Mouse (Mus musculus): ENCODE results near the gene Tk2.

DNA sequence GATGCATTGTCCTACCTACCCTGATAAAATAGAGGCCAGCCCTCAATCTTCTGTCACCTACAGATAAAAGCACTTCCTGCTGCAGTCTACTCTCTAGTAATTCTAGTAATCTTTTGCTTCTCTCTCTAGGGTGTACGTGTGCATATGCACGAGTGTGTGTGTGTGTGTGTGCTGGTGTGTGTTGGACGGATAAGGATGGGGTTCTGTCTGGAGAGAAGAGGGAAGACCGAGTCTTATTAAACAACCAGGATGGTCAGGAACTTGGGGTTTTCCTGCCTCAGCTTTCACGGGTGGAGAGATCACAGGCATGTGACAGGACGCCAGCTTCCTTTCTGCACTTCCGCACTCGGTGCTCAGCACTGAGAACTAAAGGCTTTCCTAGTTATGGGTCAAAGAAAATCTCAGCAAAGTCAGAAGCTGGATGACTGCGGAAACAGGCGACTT is 8.9 kb downstream of the Tk2 start:
- TF ChIP-seq CTCF (IDR thresholded peaks at IDR 0.05; ENCODE audit: low read depth): no peak
- TF ChIP-seq EP300 (IDR thresholded peaks at IDR 0.05; ENCODE audit: low read depth): no peak
